Mouse (Mus musculus) thymus, adult 2 months (tissue): ENCODE measurements at regions not wholly inside any gene's neighbourhood (a gene's known extent, or its start where the extent isn't known, plus 50 kb on each side); places are given as distances from the start of the nearest gene placed in this dataset.

Experiments used
- CTCF ChIP-seq: fragments of 200-500 bp; IDR thresholded peaks from 2 replicates; pipeline ENCODE4 v1.5.1; 2012; ENCODE audit warnings: mild to moderate bottlenecking, control low read depth, low read length, moderate library complexity, borderline replicate concordance; ENCODE audit not compliant: control insufficient read depth, poor library complexity, insufficient read depth; ENCODE audit errors: extremely low read depth
- POLR2A ChIP-seq: fragments of 200-500 bp; IDR thresholded peaks from 2 replicates; pipeline ENCODE4 v1.6.1; 2012; ENCODE audit warnings: mild to moderate bottlenecking, low read length, control low read depth, moderate library complexity; ENCODE audit not compliant: control insufficient read depth, poor library complexity, insufficient read depth; ENCODE audit errors: extremely low read depth

DNA sequence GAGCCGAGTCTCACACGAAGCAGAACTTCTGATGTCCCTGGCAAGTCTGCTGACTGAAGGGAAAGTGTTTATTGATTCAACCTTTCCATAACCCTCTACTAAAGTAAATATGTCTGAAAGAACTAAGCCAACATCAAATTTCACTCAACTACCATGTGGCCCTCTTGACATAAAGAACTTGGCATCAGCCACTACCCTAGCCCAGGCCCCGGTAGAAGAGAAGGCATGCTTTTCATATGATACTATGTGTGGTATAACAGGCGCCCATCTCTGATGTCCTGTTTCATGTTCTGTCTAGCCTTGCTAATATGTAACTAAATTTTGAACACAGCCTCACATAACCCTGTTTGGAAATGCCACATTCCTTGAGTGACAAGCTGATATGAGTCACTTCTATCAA, 811.0 kb upstream of the Sox9 start:
- TF ChIP-seq CTCF (no peak), POLR2A (no peak)
